Comparison of ENCODE assay signal across 10 mouse cellular contexts in the genomic region with DNA sequence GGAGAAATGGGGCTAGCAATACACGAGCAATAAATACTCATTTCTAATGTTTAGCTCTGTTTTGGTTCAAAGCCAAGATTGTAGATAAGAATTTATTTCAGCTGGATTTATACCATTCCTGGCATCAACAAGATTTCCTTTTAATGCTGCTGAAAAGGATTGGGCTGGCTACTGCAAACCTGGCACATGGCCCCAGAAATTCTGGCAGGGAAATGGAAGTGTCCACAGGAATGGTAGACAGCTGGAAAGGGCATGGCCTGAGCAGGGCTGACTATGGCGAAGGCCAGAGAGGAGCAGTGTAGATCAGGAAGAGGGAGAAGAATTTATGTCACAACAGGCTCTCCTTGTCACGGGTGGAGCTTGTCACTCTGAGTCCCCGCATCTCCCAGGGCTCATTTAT. TPM values are rescaled to one million over a fixed set of nuclear protein-coding genes. Genes with fewer than 3 reads are reported as not detected.
DNase-seq lines count a peak whose midpoint lies in the region; ATAC-seq and TF ChIP-seq lines count a peak whose summit lies in the region.
"Had no signal": no experiment of that assay in that cellular context is flagged by ENCODE, and none has a peak within 500 bp of the region (broad histone marks: within the 10 kb centered on the region; RNA-seq: fewer than 3 reads in every experiment).

No protein-coding gene starts in this region.

- no peak overlapping the region for H3K4me2 ChIP-seq in intestine, embryonic 15.5 days (replicated peaks)
- H3K4me2 ChIP-seq in intestine, embryonic 16.5 days (ENCODE audit: low read depth, low read length), result no peak overlapping the region
- H3K4me2 ChIP-seq in midbrain, embryonic 16.5 days (ENCODE audit: low read length), result no peak overlapping the region
- H3K4me2 ChIP-seq: liver, embryonic 15.5 days had no signal

- intact Hi-C loops in left cerebral cortex, adult 2 months (cut with DNase I), result loop anchor here (10.0 kb wide), 1 partner anchor 598 kb away; a partner anchor contains a TSS

- TF ChIP-seq CTCF in left cerebral cortex, adult 2 months (IDR thresholded peaks at IDR 0.05), result no peak

- H3K4me1 ChIP-seq in intestine, embryonic 15.5 days (replicated peaks), result peaks cover 2% of the 10 kb centered on the region; the same call in 1 of the 2 replicates
- H3K4me1 ChIP-seq in intestine, embryonic 16.5 days (ENCODE audit: control insufficient read depth, insufficient read depth, low read length), result peaks cover 4% of the 10 kb centered on the region; the same call in 1 of the 2 replicates
- no peaks in the 10 kb centered on the region for H3K4me1 ChIP-seq in midbrain, embryonic 16.5 days (ENCODE audit: control insufficient read depth, insufficient read depth, low read length)
- H3K4me1 ChIP-seq: liver, embryonic 15.5 days had no signal

- no peaks in the 10 kb centered on the region for H3K9me3 ChIP-seq in intestine, embryonic 15.5 days
- no peaks in the 10 kb centered on the region for H3K9me3 ChIP-seq in intestine, embryonic 16.5 days (ENCODE audit: control insufficient read depth, low read length)
- no peaks in the 10 kb centered on the region for H3K9me3 ChIP-seq in midbrain, embryonic 16.5 days (replicated peaks; ENCODE audit: control insufficient read depth, low read length, poor library complexity, severe bottlenecking)
- H3K9me3 ChIP-seq: liver, embryonic 15.5 days had no signal

- no peaks in the 10 kb centered on the region for H3K36me3 ChIP-seq in intestine, embryonic 15.5 days
- H3K36me3 ChIP-seq in intestine, embryonic 16.5 days (ENCODE audit: control insufficient read depth, insufficient read depth, low read length), result no peaks in the 10 kb centered on the region
- no peaks in the 10 kb centered on the region for H3K36me3 ChIP-seq in midbrain, embryonic 16.5 days (ENCODE audit: control insufficient read depth, insufficient read depth, low read length)
- H3K36me3 ChIP-seq: liver, embryonic 15.5 days had no signal

- 31% methylated on average over 4 of the region's 4 CpGs for WGBS in intestine, embryonic 15.5 days
- 39% methylated on average over 4 of the region's 4 CpGs for WGBS in intestine, embryonic 16.5 days
- 63% methylated on average over 4 of the region's 4 CpGs for WGBS in midbrain, embryonic 16.5 days

- DNase-seq in adrenal gland, postnatal 14 days, result peak; percentile 80
- DNase-seq in kidney, adult 11 months, result peak; percentile 63
- peak; percentile 60 for DNase-seq in lung, postnatal 25 days (ENCODE audit: low spot score)
- no peak for DNase-seq in spleen, adult 18-20 months
- DNase-seq in left cerebral cortex, adult 2 months (ENCODE audit: extremely low spot score in 1 of 2, low spot score in 2 of 2), result no peak
- DNase-seq: cerebellum, adult 18-20 months had no signal

- no peak overlapping the region for H3K4me3 ChIP-seq in intestine, embryonic 15.5 days (replicated peaks)
- no peak overlapping the region for H3K4me3 ChIP-seq in intestine, embryonic 16.5 days (ENCODE audit: low read length)
- no peak overlapping the region for H3K4me3 ChIP-seq in left cerebral cortex, adult 2 months
- H3K4me3 ChIP-seq in midbrain, embryonic 16.5 days (ENCODE audit: low read depth, low read length), result no peak overlapping the region
- H3K4me3 ChIP-seq: liver, embryonic 15.5 days had no signal

- peak; percentile 51; the same call in 1 of the 2 replicates for ATAC-seq in intestine, embryonic 15.5 days
- ATAC-seq in intestine, embryonic 16.5 days, result no peak
- ATAC-seq in midbrain, embryonic 16.5 days, result no peak

- H3K27me3 ChIP-seq in intestine, embryonic 15.5 days (replicated peaks), result peaks cover 6% of the 10 kb centered on the region; the same call in 1 of the 2 replicates
- H3K27me3 ChIP-seq in intestine, embryonic 16.5 days (replicated peaks; ENCODE audit: control insufficient read depth, insufficient read depth, low read length), result no peaks in the 10 kb centered on the region
- no peaks in the 10 kb centered on the region for H3K27me3 ChIP-seq in midbrain, embryonic 16.5 days (ENCODE audit: control insufficient read depth, insufficient read depth, low read depth, low read length)

- H3K9ac ChIP-seq in intestine, embryonic 15.5 days, result no peak overlapping the region
- no peak overlapping the region for H3K9ac ChIP-seq in intestine, embryonic 16.5 days (ENCODE audit: low read depth, low read length)
- H3K9ac ChIP-seq in midbrain, embryonic 16.5 days (ENCODE audit: low read depth, low read length), result no peak overlapping the region
- H3K9ac ChIP-seq: liver, embryonic 15.5 days had no signal

- 0 out of 2 replicates have a peak overlapping the region, but pooled peaks have one; percentile 44 for H3K27ac ChIP-seq in intestine, embryonic 15.5 days
- H3K27ac ChIP-seq in intestine, embryonic 16.5 days (ENCODE audit: low read length), result no peak overlapping the region
- no peak overlapping the region for H3K27ac ChIP-seq in left cerebral cortex, adult 2 months
- H3K27ac ChIP-seq in midbrain, embryonic 16.5 days (ENCODE audit: low read length), result no peak overlapping the region
- H3K27ac ChIP-seq: liver, embryonic 15.5 days had no signal

RNA-seq across cellular contexts. Expression of a gene that starts 14.5 kb away (rescaled TPM):
- 2.2 and 2.5 TPM in 2 replicates for polyA plus RNA-seq in intestine, embryonic 15.5 days (2015; fragmentation: Nextera tagmentation; extraction: Ambion mirVana)
- 2.6 and 3.6 TPM in 2 replicates for polyA plus RNA-seq in intestine, embryonic 16.5 days (2015; fragmentation: Nextera tagmentation; extraction: Ambion mirVana)
- total RNA-seq in adrenal gland, postnatal 14 days (2021), result 1.0 and 3.6 TPM in 2 replicates
- total RNA-seq in left cerebral cortex, adult 2 months (2021), result 1 to 10 TPM; 2.6 to 3.1 TPM
- polyA plus RNA-seq in midbrain, embryonic 16.5 days (2015; fragmentation: Nextera tagmentation; extraction: Ambion mirVana), result 0.45 and 0.89 TPM in 2 replicates

Comparison
In these comparisons a context has a peak if more than half of its experiments do, and no peak if none do; other contexts are left out.
1. DNase-seq: peak in adrenal gland, postnatal 14 days (single experiment), kidney, adult 11 months (single experiment) and lung, postnatal 25 days (single experiment); none in spleen, adult 18-20 months (0 of 2) and left cerebral cortex, adult 2 months (0 of 2).